In the genomic region with DNA sequence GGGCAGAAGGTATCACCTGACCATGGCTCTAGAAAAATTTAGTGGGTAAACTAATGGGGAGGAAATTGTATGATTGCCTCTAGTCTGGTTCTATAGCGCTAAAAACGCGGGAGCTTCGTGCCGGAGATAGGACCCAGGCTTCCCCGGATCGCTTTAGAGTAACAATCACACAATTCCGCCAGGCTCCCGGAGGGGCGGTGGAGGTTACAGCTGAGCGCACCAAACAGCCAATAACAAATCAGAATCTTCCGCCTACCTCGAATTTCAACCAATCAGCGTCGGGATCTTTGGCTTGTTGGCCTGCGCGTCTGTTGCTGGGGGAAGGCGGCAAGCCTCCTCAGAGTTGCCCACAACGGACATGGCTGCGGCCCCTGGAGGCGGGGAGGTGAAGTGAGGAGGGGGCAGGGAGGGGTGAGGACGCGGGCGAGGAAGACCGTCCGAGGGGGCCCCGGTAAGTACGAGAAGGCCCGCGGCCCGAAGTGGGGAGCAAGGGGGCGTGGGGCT, we compare ENCODE assay signal across 8 mouse cellular contexts. TPM values are rescaled to one million over a fixed set of nuclear protein-coding genes. Genes with fewer than 3 reads are reported as not detected.
DNase-seq lines count a peak whose midpoint lies in the region; ATAC-seq lines count a peak whose summit lies in the region.

Gene Tmem94, plus strand, starts transcription at position 331 of the 504 bp plus-strand sequence.

- H3K36me3 ChIP-seq in hindbrain, embryonic 11.5 days (ENCODE audit: control insufficient read depth, insufficient read depth, low read length), result no peaks in the 10 kb centered on the region

- peak within 1 kb of the TSS; percentile 86 for H3K27ac ChIP-seq in hindbrain, embryonic 11.5 days (ENCODE audit: low read depth, low read length)

- peak within 1 kb of the TSS; percentile 79 for H3K4me3 ChIP-seq in hindbrain, embryonic 11.5 days (ENCODE audit: low read depth, low read length)

- H3K9ac ChIP-seq in hindbrain, embryonic 11.5 days (ENCODE audit: low read depth, low read length), result peak within 1 kb of the TSS; percentile 99

- peak; percentile 99 for DNase-seq in Muller cell, postnatal 12 days (ENCODE audit: inconsistent ontology term)
- peak; percentile 97 for DNase-seq in cerebellum, adult 9-11 months
- peak; percentile 93 to 99 for DNase-seq in frontal cortex, adult 2 months (ENCODE audit: extremely low spot score in 1 of 2, low spot score in 1 of 2)
- peak; percentile 100 for DNase-seq in hindbrain, embryonic 11.5 days (ENCODE audit: low spot score)
- peak; percentile 99 for DNase-seq in layer of hippocampus, postnatal 10 days (ENCODE audit: low spot score in 2 of 2)
- peak; percentile 97 for DNase-seq in lung, postnatal 10 days
- DNase-seq in ovary, postnatal 36 days (ENCODE audit: low spot score), result peak; percentile 95
- peak; percentile 99 for DNase-seq in thymus, postnatal 25 days

- peak within 1 kb of the TSS; percentile 83 for H3K4me2 ChIP-seq in hindbrain, embryonic 11.5 days (replicated peaks; ENCODE audit: low read depth, low read length)

- peak; percentile 98 for ATAC-seq in hindbrain, embryonic 11.5 days (ENCODE audit: low FRiP score)

- H3K27me3 ChIP-seq in hindbrain, embryonic 11.5 days (ENCODE audit: control insufficient read depth, insufficient read depth, low read length), result no peaks in the 10 kb centered on the region

- WGBS in hindbrain, embryonic 11.5 days, result under 1% methylated on average over 32 of the region's 32 CpGs

- 0 out of 2 replicates have a peak, but pooled peaks cover 2% of the 10 kb centered on the region for H3K4me1 ChIP-seq in hindbrain, embryonic 11.5 days (replicated peaks; ENCODE audit: control insufficient read depth, insufficient read depth, low read length)

- no peaks in the 10 kb centered on the region for H3K9me3 ChIP-seq in hindbrain, embryonic 11.5 days (ENCODE audit: control insufficient read depth, low read length)

RNA-seq across cellular contexts. Expression of gene Tmem94, which starts in this region (rescaled TPM):
- polyA plus RNA-seq in frontal cortex, adult 2 months (2012; rRNA removed), result 49.7 and 57.3 TPM in 2 replicates
- polyA plus RNA-seq in hindbrain, embryonic 11.5 days (2014; fragmentation: Nextera tagmentation; extraction: Ambion mirVana), result 15.5 and 16.4 TPM in 2 replicates
- 10 to 100 TPM; 33.4 to 38.2 TPM for total RNA-seq in layer of hippocampus, postnatal 10 days (2021)

Comparison
In these comparisons a context has a peak if more than half of its experiments do, and no peak if none do; other contexts are left out.
1. Peak in every context shown above with its lines: DNase-seq, ATAC-seq, H3K4me3 ChIP-seq and H3K27ac ChIP-seq.